Mouse (Mus musculus) ovary, adult 18-20 months (tissue): ENCODE results near the gene Tenm3.

Source experiments
- DNase-seq: peaks from one replicate; pipeline ENCODE4 v3.0.0; 2022; ENCODE audit warnings: low spot score, mixed read lengths

The Tenm3 gene

GRCm38 (mm10) chr8:48517431-48517830 lies 326.3 kb downstream of the Tenm3 start:
- no peak for DNase-seq

GRCm38 (mm10) chr8:48514230-48514629 lies 329.5 kb downstream of the Tenm3 start:
- DNase-seq: no peak

- DNase-seq: no peak
Measured at GRCm38 (mm10) chr8:48513801-48514200, 329.9 kb downstream of the Tenm3 start.

- no peak for DNase-seq
Measured at GRCm38 (mm10) chr8:48511546-48511945, 332.2 kb downstream of the Tenm3 start.

GRCm38 (mm10) chr8:48511137-48511536 lies 332.6 kb downstream of the Tenm3 start:
- DNase-seq: no peak

- no peak for DNase-seq
Measured at GRCm38 (mm10) chr8:48508641-48509599, 334.8 kb downstream of the Tenm3 start.

GRCm38 (mm10) chr8:48507719-48508501 lies 335.8 kb downstream of the Tenm3 start:
- DNase-seq: no peak

- no peak for DNase-seq
Measured at GRCm38 (mm10) chr8:48492491-48492890, 351.3 kb downstream of the Tenm3 start.

- no peak for DNase-seq
Measured at GRCm38 (mm10) chr8:48490635-48491165, 353.1 kb downstream of the Tenm3 start.

GRCm38 (mm10) chr8:48489936-48490634 lies 353.7 kb downstream of the Tenm3 start:
- no peak for DNase-seq

- no peak for DNase-seq
Measured at GRCm38 (mm10) chr8:48489417-48489816, 354.3 kb downstream of the Tenm3 start.

GRCm38 (mm10) chr8:48488809-48489208 lies 354.9 kb downstream of the Tenm3 start:
- no peak for DNase-seq

GRCm38 (mm10) chr8:48484143-48484542 lies 359.6 kb downstream of the Tenm3 start:
- no peak for DNase-seq

GRCm38 (mm10) chr8:48481709-48482671 lies 361.8 kb downstream of the Tenm3 start:
- no peak for DNase-seq

- no peak for DNase-seq
Measured at GRCm38 (mm10) chr8:48477371-48477935, 366.3 kb downstream of the Tenm3 start.

GRCm38 (mm10) chr8:48476896-48477295 lies 366.9 kb downstream of the Tenm3 start:
- DNase-seq: no peak

GRCm38 (mm10) chr8:48467633-48468032 lies 376.1 kb downstream of the Tenm3 start:
- DNase-seq: no peak

GRCm38 (mm10) chr8:48458373-48458772 lies 385.4 kb downstream of the Tenm3 start:
- no peak for DNase-seq

GRCm38 (mm10) chr8:48456328-48457124 lies 387.2 kb downstream of the Tenm3 start:
- DNase-seq: no peak

- no peak for DNase-seq
Measured at GRCm38 (mm10) chr8:48451247-48451635, 392.5 kb downstream of the Tenm3 start.
